Mouse (Mus musculus): ENCODE measurements around the gene Hist1h4d. TPM values are rescaled to one million over a fixed set of nuclear protein-coding genes. Genes with fewer than 3 reads are reported as not detected.

Hist1h4d gene
- 122 TPM for total RNA-seq (2023)

DNA sequence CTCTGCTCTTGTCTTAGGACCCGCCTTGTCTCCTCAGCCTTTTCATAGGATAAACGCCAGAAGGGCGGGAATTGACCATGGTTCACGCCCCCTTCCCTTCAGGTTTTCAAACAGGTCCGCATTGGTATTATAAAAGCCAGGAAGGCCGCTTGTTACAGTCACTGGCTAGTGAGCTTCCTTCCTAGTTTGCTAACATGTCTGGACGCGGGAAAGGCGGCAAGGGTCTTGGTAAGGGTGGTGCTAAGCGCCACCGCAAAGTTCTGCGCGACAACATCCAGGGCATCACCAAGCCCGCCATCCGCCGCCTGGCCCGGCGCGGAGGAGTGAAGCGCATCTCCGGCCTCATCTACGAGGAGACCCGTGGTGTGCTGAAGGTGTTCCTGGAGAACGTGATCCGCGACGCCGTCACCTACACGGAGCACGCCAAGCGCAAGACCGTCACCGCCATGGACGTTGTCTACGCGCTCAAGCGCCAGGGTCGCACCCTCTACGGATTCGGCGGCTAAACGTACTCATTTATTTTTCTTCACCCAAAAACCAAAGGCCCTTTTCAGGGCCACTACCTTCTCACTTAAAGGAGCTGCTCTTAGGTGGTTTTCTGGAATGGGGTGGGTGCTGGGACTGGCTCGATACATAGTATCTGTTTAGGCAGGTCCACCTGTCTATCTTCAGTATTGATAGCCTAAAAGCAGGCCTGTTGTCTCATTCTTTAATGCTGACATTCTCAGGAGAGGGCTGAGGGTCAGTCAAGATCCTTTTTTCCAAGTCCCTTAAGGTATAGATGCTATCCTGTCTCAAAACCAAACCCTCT, at the start of gene Hist1h4d:
Gene Hist1h4d (plus strand): TSS at position 191 of the 811 bp plus-strand sequence.

DNA sequence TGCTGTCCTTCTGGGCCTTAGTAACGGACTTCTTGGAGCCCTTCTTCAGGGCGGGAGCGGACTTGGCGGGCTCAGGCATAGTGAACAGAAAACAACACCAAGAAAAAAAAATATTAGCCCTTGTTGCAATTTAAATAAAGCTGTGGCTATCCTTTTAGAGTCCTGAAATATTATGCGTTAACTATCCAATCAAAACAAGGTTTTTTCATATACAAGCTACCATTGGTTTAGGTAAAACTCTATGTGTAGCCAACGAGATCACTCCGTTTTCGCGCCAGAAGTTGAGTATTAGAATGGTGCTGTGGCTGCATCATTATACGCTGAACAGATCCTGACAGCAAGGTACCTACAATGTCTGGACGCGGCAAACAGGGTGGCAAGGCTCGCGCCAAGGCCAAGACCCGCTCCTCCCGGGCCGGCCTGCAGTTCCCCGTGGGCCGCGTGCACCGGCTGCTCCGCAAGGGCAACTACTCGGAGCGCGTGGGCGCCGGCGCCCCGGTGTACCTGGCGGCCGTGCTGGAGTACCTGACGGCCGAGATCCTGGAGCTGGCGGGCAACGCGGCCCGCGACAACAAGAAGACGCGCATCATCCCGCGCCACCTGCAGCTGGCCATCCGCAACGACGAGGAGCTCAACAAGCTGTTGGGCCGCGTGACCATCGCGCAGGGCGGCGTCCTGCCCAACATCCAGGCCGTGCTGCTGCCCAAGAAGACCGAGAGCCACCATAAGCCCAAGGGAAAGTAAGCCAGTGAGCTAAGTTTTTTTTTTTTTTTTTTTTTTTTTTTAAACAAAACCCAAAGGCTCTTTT, 47.6 kb upstream of the Hist1h4d start, which contains the start of gene Hist1h2af:
Gene Hist1h2af (plus strand): TSS at position 347 of the 808 bp plus-strand sequence.

DNA sequence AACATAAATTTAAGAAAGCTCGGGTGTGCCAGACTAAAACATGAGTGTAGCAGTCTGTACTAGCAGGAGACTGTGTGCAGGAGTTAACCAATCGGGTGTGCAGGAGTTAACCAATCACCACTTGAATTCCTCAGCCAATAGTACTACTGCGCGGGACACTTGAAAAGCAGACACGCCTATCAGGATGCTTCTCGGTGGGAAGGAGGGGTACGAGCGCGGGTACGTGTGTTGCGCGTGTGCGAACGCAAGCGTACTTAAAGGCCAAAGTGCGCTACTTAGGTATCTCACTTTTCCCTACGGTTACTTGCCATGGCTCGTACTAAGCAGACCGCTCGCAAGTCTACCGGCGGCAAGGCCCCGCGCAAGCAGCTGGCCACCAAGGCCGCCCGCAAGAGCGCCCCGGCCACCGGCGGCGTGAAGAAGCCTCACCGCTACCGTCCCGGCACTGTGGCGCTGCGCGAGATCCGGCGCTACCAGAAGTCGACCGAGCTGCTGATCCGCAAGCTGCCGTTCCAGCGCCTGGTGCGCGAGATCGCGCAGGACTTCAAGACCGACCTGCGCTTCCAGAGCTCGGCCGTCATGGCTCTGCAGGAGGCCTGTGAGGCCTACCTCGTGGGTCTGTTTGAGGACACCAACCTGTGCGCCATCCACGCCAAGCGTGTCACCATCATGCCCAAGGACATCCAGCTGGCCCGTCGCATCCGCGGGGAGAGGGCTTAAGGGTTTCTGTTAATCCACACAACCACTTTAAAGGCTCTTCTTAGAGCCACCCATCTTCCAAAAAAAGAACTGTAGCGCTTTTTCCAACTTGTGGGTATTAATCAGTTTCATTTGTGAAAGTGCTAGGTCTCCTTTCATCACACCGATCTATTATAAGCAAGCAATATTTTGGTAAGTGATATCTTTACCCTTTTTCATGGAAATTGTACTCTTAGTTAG, 46.0 kb upstream of the Hist1h4d start, which contains the start of gene Hist1h3g:
Gene Hist1h3g (plus strand): TSS at position 286 of the 939 bp plus-strand sequence.

DNA sequence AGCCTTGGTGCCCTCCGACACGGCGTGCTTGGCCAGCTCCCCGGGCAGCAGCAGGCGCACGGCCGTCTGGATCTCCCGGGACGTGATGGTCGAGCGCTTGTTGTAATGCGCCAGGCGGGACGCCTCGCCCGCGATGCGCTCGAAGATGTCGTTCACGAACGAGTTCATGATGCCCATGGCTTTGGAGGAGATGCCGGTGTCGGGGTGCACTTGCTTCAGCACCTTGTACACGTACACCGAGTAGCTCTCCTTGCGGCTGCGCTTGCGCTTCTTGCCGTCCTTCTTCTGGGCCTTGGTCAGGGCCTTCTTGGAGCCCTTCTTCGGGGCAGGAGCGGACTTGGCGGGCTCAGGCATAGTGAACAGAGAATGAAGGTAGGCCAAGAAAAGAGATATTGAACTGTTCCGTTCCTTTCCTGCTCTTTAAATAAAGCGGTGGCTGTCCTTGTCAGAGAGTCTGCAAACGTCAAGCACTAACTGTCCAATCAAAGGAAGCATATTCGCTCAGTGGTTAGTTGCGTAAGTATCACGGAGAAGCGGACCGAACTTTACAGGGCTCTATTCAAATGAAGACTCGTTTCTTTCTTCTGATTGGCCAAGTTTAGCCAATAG, 38.3 kb upstream of the Hist1h4d start, which contains the start of gene Hist1h2bh:
Gene Hist1h2bh (minus strand): TSS at position 394 of the 609 bp plus-strand sequence.

DNA sequence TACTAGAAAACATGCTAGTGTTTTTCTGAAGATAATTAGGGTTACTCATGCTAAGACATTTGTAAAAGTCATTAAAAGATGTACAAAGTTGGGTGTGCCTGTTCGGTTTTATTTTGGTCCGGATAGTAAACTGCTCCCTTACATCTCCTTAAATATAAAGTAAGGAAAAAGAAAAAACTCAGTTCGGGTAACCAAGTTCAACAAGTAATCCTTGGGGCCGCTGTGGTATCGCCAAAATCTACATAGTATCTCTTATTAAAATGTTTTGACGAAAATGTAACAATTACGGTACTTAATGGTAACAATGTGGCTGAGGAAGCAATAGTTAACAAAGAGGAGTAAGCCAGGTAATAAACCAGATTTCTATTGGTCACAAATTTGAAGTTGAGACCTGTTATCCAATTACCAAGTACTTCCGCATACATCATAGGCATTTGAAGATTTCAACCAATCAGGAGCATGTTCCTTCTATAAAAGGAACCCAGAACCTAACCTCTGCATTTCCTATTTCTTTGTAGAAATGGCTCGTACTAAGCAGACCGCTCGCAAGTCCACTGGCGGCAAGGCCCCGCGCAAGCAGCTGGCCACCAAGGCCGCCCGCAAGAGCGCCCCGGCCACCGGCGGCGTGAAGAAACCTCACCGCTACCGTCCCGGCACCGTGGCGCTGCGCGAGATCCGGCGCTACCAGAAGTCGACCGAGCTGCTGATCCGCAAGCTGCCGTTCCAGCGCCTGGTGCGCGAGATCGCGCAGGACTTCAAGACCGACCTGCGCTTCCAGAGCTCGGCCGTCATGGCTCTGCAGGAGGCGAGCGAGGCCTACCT, 37.2 kb upstream of the Hist1h4d start, which contains the start of gene Hist1h3f:
Gene Hist1h3f (plus strand): TSS at position 88 of the 822 bp plus-strand sequence.

DNA sequence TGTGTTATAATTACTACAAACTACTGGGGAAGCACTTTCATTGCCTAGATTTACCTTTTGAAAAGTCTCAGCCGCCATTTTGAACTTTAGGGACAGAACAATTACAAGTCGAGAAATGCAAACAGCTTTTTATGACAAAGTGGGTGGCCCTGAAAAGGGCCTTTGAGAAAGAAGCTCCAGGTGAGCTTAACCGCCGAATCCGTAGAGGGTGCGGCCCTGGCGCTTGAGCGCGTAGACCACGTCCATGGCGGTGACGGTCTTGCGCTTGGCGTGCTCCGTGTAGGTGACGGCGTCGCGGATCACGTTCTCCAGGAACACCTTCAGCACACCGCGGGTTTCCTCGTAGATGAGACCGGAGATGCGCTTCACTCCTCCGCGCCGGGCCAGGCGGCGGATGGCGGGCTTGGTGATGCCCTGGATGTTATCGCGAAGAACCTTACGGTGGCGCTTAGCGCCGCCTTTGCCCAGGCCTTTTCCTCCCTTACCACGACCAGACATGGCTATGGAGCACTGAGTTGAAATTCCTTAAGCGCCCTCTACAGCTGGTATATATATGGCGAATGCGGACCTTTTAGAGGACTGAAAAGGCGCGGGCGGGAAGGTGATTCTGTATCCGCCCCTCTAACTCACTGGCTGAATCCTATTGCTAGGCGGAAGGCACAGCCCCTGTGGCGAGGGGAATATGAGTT, 30.1 kb upstream of the Hist1h4d start, which contains the start of gene Hist1h4f:
Gene Hist1h4f (minus strand): TSS at position 503 of the 689 bp plus-strand sequence.

DNA sequence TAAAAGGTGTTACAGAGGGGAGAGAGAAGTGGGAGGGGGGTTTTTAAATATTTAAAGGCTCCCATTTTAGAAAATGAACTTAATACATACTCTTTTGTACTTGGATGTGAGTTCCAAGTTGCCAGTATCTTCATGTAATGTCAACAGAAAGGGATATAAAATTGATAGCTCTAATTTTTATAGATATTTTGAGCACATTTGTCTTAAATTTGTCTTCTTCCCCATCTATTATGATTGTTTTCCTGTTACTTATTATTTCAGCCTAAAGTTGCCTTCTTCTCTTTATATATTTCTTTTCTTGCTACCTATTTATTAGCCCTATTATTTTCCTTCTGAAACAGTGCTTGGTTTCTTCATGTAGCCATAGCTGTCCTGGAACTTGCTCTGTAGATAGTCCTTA, 28.4 kb upstream of the Hist1h4d start, which contains the start of gene Hist1h1d:
Gene Hist1h1d (plus strand): TSS at position 301 of the 400 bp plus-strand sequence.

DNA sequence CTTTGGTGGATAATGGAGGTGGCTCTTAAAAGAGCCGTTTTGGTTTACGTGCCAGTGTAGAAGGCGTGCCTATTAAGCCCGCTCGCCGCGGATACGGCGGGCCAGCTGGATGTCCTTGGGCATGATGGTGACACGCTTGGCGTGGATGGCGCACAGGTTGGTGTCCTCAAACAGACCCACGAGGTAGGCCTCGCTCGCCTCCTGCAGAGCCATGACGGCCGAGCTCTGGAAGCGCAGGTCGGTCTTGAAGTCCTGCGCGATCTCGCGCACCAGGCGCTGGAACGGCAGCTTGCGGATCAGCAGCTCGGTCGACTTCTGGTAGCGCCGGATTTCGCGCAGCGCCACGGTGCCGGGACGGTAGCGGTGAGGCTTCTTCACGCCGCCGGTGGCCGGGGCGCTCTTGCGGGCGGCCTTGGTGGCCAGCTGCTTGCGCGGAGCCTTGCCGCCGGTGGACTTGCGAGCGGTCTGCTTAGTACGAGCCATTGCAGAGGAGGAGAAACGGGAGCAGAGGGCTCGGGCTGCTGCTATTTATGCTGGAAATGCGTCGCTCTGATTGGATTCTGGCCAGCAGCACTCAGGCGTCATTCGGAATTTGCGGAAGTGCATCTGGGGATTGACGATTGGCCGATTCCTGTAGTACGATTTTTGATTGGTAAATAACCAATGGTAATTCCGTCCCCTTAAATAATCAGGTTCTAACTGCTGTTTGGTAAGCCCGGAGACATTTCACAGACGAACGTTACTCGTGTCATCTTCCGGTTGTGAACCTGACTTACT, 19.3 kb upstream of the Hist1h4d start, which contains the start of gene Hist1h3e:
Gene Hist1h3e (minus strand): TSS at position 487 of the 777 bp plus-strand sequence.

DNA sequence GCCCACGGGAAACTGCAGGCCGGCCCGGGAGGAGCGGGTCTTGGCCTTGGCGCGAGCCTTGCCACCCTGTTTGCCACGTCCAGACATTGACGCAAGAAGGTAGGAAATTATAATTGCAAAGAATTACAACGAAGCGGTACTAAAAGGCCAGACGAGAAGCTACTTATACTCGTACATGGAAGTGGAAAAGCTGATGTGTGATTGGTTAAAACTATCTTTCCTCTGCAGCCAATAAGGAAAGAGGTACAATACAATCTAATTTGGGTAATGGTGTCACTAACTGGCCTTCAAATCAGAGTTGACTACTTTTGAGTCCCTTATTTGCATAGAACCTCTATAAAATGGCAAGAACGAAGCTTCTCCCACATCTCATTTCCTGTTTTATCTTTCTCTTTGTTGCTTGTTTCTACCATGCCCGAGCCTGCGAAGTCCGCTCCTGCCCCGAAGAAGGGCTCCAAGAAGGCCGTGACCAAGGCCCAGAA, 10.3 kb upstream of the Hist1h4d start, which contains the start of the genes Hist1h2ae and Hist1h2bg:
Gene Hist1h2ae (minus strand): TSS at position 199 of the 482 bp plus-strand sequence.
Gene Hist1h2bg (plus strand): TSS at position 375 of the 482 bp plus-strand sequence.

DNA sequence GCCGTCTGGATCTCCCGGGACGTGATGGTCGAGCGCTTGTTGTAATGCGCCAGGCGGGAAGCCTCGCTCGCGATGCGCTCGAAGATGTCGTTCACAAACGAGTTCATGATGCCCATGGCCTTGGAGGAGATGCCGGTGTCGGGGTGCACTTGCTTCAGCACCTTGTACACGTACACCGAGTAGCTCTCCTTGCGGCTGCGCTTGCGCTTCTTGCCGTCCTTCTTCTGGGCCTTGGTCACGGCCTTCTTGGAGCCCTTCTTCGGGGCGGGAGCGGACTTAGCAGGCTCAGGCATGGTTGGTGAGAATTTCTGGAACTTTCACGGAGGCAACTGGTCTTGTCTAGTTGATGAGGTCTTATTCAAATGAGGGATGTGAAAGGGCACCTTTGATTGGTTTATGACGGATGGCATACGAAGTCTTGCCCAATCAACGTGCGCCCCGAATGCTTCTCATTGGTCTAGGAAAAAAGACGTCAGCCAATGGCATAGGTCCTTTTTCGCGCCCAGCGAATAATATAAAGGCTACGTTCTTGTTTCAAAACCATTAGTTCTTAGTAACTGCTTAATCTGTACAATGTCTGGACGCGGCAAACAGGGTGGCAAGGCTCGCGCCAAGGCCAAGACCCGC, 7.4 kb upstream of the Hist1h4d start, which contains the start of the genes Hist1h2bf and Hist1h2ad:
Gene Hist1h2bf (minus strand): TSS at position 299 of the 627 bp plus-strand sequence.
Gene Hist1h2ad (plus strand): TSS at position 484 of the 627 bp plus-strand sequence.

DNA sequence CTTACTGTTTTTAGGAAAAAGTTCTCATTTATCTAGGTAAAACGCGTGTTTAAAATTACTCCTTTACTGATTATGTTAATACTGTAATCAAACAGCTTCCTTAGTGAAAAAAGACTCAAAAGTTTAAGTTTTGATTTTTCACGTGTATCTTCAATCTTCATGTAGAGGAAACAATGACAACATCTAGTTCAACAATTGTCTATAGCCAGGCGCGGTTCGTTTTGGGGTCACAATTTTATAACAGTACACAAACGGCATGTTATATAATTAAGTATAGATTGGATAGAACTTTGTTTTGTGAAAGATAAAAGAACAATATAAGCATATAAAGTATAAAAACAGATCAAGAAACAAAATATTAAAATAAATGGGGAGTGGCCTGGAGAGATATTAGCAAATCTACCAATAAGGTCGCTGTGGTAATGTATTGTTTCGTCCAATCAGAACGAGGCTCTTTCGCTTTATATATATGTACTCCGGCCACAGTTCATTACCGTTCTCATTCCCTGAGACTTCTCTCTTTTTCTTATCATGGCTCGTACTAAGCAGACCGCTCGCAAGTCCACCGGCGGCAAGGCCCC, 6.0 kb upstream of the Hist1h4d start, which contains the start of gene Hist1h3d:
Gene Hist1h3d (plus strand): TSS at position 493 of the 581 bp plus-strand sequence.

DNA sequence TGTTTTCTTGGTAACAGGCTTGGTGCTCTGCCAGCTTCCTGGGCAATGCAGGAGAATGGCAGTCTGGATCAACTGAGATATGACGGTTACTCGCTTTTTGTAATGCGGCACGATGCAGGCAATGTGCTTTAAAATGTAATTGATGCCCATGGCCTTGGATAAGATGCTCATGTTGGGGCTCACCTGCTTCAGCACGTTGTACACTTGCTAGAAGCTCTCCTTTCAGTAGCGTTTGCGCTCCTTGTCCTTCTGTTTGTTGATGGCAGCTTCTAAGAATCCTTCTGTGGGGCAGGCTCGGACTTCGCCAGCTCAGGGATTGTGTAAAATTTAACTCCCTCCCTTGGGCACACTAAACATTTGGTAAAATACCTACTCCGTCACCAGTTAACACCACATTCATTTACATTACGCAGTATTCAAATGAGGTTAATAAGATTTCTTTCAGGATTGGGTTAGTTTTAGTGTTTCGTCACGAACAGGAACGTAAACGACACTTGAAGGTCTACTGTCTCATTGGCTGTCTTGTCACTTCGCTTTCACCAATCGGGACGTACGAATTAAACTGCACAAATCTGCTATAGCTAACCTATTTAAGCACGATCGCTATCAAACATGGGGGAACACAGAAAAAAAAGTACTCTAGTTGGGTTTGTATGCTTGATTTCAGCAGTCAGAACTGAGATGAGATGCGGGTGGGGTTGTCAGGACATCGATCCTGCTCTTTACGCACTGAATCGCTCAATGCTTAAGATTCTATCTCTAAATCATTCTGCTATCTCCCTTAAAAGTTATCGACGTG, 39.5 kb downstream of the Hist1h4d start, which contains the start of gene Hist1h2be:
Gene Hist1h2be (minus strand): TSS at position 392 of the 799 bp plus-strand sequence.

DNA sequence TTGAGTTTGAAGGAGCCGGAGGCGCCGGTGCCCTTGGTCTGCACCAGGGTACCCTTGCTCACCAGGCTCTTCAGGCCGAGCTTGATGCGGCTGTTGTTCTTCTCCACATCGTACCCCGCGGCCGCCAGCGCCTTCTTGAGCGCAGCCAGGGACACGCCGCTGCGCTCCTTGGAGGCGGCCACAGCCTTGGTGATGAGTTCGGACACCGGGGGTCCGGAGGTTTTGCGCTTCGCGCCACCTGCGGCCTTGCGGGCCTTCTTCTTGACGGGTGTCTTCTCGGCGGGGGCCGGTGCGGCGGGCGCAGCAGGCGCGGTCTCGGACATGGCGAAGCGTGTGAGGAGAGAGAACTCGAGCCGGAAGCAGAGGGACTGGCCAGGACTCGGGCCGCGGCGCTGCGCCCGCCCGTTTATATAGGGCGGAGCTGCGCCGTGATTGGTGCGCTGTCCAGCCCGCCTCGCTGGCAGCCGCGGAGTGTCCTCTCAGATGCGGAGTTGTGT, 40.8 kb downstream of the Hist1h4d start, which contains the start of gene Hist1h1e:
Gene Hist1h1e (minus strand): TSS at position 384 of the 497 bp plus-strand sequence.

Data from CD8-positive naive resting alpha-beta T cell, adult 57 days (primary cell).